In genomic region chr6:79387732-79388131, GRCm38 (mm10) we compare ENCODE assay signal across 23 mouse cellular contexts.
DNase-seq lines count a peak whose midpoint lies in the region; ATAC-seq and TF ChIP-seq lines count a peak whose summit lies in the region.
"Had no signal": no experiment of that assay in that cellular context is flagged by ENCODE, and none has a peak within 500 bp of the region (broad histone marks: within the 10 kb centered on the region; RNA-seq: fewer than 3 reads in every experiment).

No protein-coding gene starts in this region.

- ATAC-seq in forebrain, postnatal 0 days, result no peak
- no peak for ATAC-seq in forebrain, embryonic 11.5 days (replicated peaks; ENCODE audit: low FRiP score)
- ATAC-seq: forebrain, embryonic 15.5 days; Patski had no signal

- peak; percentile 11 for DNase-seq in forebrain, postnatal 0 days
- DNase-seq in forebrain, embryonic 11.5 days (ENCODE audit: low spot score), result no peak
- DNase-seq in ES-CJ7 (ENCODE audit: low read depth, low spot score) (peak; percentile 9), R1 (ENCODE audit: low read depth, low spot score) (peak; percentile 74)
- DNase-seq in lung, adult 2 months, result no peak
- no peak for DNase-seq in c-Kit-positive CD71-positive TER-119-positive erythroid progenitor cells, embryonic 14.5 days (ENCODE audit: low spot score)
- DNase-seq: adrenal gland, adult 2 months; adrenal gland, postnatal 10 days; adrenal gland, postnatal 25 days; cerebellum, adult 11 months; cerebellum, adult 18-20 months; cerebellum, adult 8-10 months; cerebellum, adult 9-11 months; cerebellum, postnatal 14 days; cerebellum, postnatal 36 days; embryo, embryonic 11 days had no signal

- no peaks in the 10 kb centered on the region for H3K4me1 ChIP-seq in forebrain, postnatal 0 days (ENCODE audit: insufficient read depth)
- H3K4me1 ChIP-seq in forebrain, embryonic 11.5 days (replicated peaks; ENCODE audit: control insufficient read depth, insufficient read depth, low read length), result no peaks in the 10 kb centered on the region
- no peaks in the 10 kb centered on the region for H3K4me1 ChIP-seq in lung, adult 2 months (ENCODE audit: control insufficient read depth, insufficient read depth, low read length)
- H3K4me1 ChIP-seq: embryonic facial prominence, embryonic 13.5 days; embryonic facial prominence, embryonic 15.5 days; forebrain, embryonic 10.5 days; forebrain, embryonic 15.5 days had no signal

- H3K4me2 ChIP-seq in forebrain, postnatal 0 days (ENCODE audit: low read depth), result no peak overlapping the region
- H3K4me2 ChIP-seq in forebrain, embryonic 11.5 days (ENCODE audit: low read depth, low read length, severe bottlenecking), result no peak overlapping the region
- H3K4me2 ChIP-seq: embryonic facial prominence, embryonic 13.5 days; embryonic facial prominence, embryonic 15.5 days; forebrain, embryonic 15.5 days had no signal

- H3K4me3 ChIP-seq in forebrain, postnatal 0 days (ENCODE audit: low read depth, low read length), result no peak overlapping the region
- H3K4me3 ChIP-seq in forebrain, embryonic 11.5 days (ENCODE audit: low read depth, low read length), result no peak overlapping the region
- H3K4me3 ChIP-seq in lung, adult 2 months (replicated peaks; ENCODE audit: extremely low read depth, low read depth, low read length), result no peak overlapping the region
- H3K4me3 ChIP-seq: embryonic facial prominence, embryonic 13.5 days; embryonic facial prominence, embryonic 15.5 days; erythroblast, embryonic 14.5 days; forebrain, embryonic 10.5 days; forebrain, embryonic 15.5 days had no signal

- H3K9me3 ChIP-seq in forebrain, postnatal 0 days (ENCODE audit: low read length), result no peaks in the 10 kb centered on the region
- no peaks in the 10 kb centered on the region for H3K9me3 ChIP-seq in forebrain, embryonic 11.5 days (ENCODE audit: control insufficient read depth, low read length)
- H3K9me3 ChIP-seq: embryonic facial prominence, embryonic 13.5 days; embryonic facial prominence, embryonic 15.5 days; forebrain, embryonic 10.5 days; forebrain, embryonic 15.5 days; G1E had no signal

- no peak overlapping the region for H3K9ac ChIP-seq in forebrain, postnatal 0 days
- no peak overlapping the region for H3K9ac ChIP-seq in forebrain, embryonic 11.5 days (ENCODE audit: low read length)
- H3K9ac ChIP-seq: embryonic facial prominence, embryonic 13.5 days; embryonic facial prominence, embryonic 15.5 days; forebrain, embryonic 15.5 days had no signal

- H3K27me3 ChIP-seq in forebrain, postnatal 0 days (ENCODE audit: insufficient read depth, low read length), result no peaks in the 10 kb centered on the region
- no peaks in the 10 kb centered on the region for H3K27me3 ChIP-seq in forebrain, embryonic 11.5 days (ENCODE audit: control insufficient read depth, insufficient read depth, low read length)
- H3K27me3 ChIP-seq: embryonic facial prominence, embryonic 13.5 days; embryonic facial prominence, embryonic 15.5 days; forebrain, embryonic 15.5 days; Patski had no signal

- TF ChIP-seq POLR2A in lung, adult 2 months (IDR thresholded peaks at IDR 0.05; ENCODE audit: borderline replicate concordance, extremely low read depth, low read depth, low read length), result no peak

- no peak for TF ChIP-seq CTCF in forebrain, postnatal 0 days (IDR thresholded peaks at IDR 0.05; ENCODE audit: low read depth)
- TF ChIP-seq CTCF in lung, adult 2 months (IDR thresholded peaks at IDR 0.05; ENCODE audit: insufficient read depth, low read length), result no peak

- no peaks in the 10 kb centered on the region for H3K36me3 ChIP-seq in forebrain, postnatal 0 days (ENCODE audit: insufficient read depth)
- H3K36me3 ChIP-seq in forebrain, embryonic 11.5 days (ENCODE audit: control insufficient read depth, insufficient read depth, low read length), result no peaks in the 10 kb centered on the region
- H3K36me3 ChIP-seq: embryonic facial prominence, embryonic 13.5 days; embryonic facial prominence, embryonic 15.5 days; forebrain, embryonic 10.5 days; forebrain, embryonic 15.5 days; G1E had no signal

- no peak overlapping the region for H3K27ac ChIP-seq in forebrain, postnatal 0 days (ENCODE audit: low read depth, low read length)
- no peak overlapping the region for H3K27ac ChIP-seq in forebrain, embryonic 11.5 days (ENCODE audit: low read depth, low read length)
- H3K27ac ChIP-seq: embryonic facial prominence, embryonic 13.5 days; embryonic facial prominence, embryonic 15.5 days; forebrain, embryonic 10.5 days; forebrain, embryonic 15.5 days had no signal

Comparison
In these comparisons a context has a peak if more than half of its experiments do, and no peak if none do; other contexts are left out.
1. DNase-seq: peak in forebrain, postnatal 0 days (single experiment), ES-CJ7 (single experiment) and R1 (single experiment); none in forebrain, embryonic 11.5 days (single experiment), lung, adult 2 months (single experiment) and c-Kit-positive CD71-positive TER-119-positive erythroid progenitor cells, embryonic 14.5 days (single experiment).